Mouse (Mus musculus): Measurements from ENCODE around the gene Gm49322. TPM values are rescaled to one million over a fixed set of nuclear protein-coding genes. Genes with fewer than 3 reads are reported as not detected.

The Gm49322 gene
- polyA plus RNA-seq, 1 experiment from 2014 or later: 3.1 TPM

- peak overlapping the region; percentile 74 for H3K9ac ChIP-seq (ENCODE audit: low read length)
- no peaks in the 10 kb centered on the region for H3K27me3 ChIP-seq (ENCODE audit: control insufficient read depth, insufficient read depth, low read length)
- peak overlapping the region; percentile 78 for H3K4me3 ChIP-seq (ENCODE audit: low read depth, low read length)
- DNase-seq (ENCODE audit: low spot score): peak; percentile 86
- WGBS: under 1% methylated on average over 29 of the region's 29 CpGs
- H3K9me3 ChIP-seq (ENCODE audit: control insufficient read depth, low read length): no peaks in the 10 kb centered on the region
- H3K4me2 ChIP-seq (ENCODE audit: low read depth): peak overlapping the region; percentile 98
- no peaks in the 10 kb centered on the region for H3K36me3 ChIP-seq (ENCODE audit: control insufficient read depth, insufficient read depth, low read length)
- ATAC-seq (ENCODE audit: insufficient read depth, low FRiP score, low TSS enrichment): peak; percentile 48
- H3K4me1 ChIP-seq (ENCODE audit: control insufficient read depth, insufficient read depth, low read length): peaks cover 11% of the 10 kb centered on the region
- H3K27ac ChIP-seq (ENCODE audit: low read depth, low read length): peak overlapping the region; percentile 21
Measured at GRCm38 (mm10) chr10:80578131-80578750, 27.6 kb upstream of the Gm49322 start.

- no peak for ATAC-seq (ENCODE audit: insufficient read depth, low FRiP score, low TSS enrichment)
- Histone ChIP-seq H3K36me3 (ENCODE audit: control insufficient read depth, insufficient read depth, low read length) (no peaks in the 10 kb centered on the region), H3K4me1 (ENCODE audit: control insufficient read depth, insufficient read depth, low read length) (peaks cover 8% of the 10 kb centered on the region), H3K9ac (ENCODE audit: low read length) (no peak overlapping the region), H3K27me3 (ENCODE audit: control insufficient read depth, insufficient read depth, low read length) (no peaks in the 10 kb centered on the region), H3K4me3 (ENCODE audit: low read depth, low read length) (peak overlapping the region; percentile 78; the same call in 1 of the 2 replicates), H3K27ac (ENCODE audit: low read depth, low read length) (no peak overlapping the region), H3K9me3 (ENCODE audit: control insufficient read depth, low read length) (no peaks in the 10 kb centered on the region), H3K4me2 (ENCODE audit: low read depth) (peak overlapping the region; percentile 98)
- no peak for DNase-seq (ENCODE audit: low spot score)
- 8% methylated on average over 8 of the region's 8 CpGs for WGBS
Measured at GRCm38 (mm10) chr10:80578911-80579310, 26.9 kb upstream of the Gm49322 start.

- Histone ChIP-seq H3K9me3 (ENCODE audit: control insufficient read depth, low read length) (no peaks in the 10 kb centered on the region), H3K27ac (ENCODE audit: low read depth, low read length) (no peak overlapping the region), H3K27me3 (ENCODE audit: control insufficient read depth, insufficient read depth, low read length) (no peaks in the 10 kb centered on the region), H3K4me2 (ENCODE audit: low read depth) (no peak overlapping the region), H3K4me3 (ENCODE audit: low read depth, low read length) (no peak overlapping the region), H3K36me3 (ENCODE audit: control insufficient read depth, insufficient read depth, low read length) (peaks cover 2% of the 10 kb centered on the region), H3K4me1 (ENCODE audit: control insufficient read depth, insufficient read depth, low read length) (peaks cover 2% of the 10 kb centered on the region; the same call in 1 of the 2 replicates), H3K9ac (ENCODE audit: low read length) (no peak overlapping the region)
- no peak for ATAC-seq (ENCODE audit: insufficient read depth, low FRiP score, low TSS enrichment)
- WGBS: 89% methylated on average over 5 of the region's 5 CpGs
- DNase-seq (ENCODE audit: low spot score): no peak
Measured at GRCm38 (mm10) chr10:80583047-80583446, 22.8 kb upstream of the Gm49322 start.

GRCm38 (mm10) chr10:80584045-80584488, 21.8 kb upstream of the Gm49322 start:
- DNase-seq (ENCODE audit: low spot score) (no peak), ATAC-seq (ENCODE audit: insufficient read depth, low FRiP score, low TSS enrichment) (no peak)
- Histone ChIP-seq H3K27ac (ENCODE audit: low read depth, low read length) (no peak overlapping the region), H3K36me3 (ENCODE audit: control insufficient read depth, insufficient read depth, low read length) (peaks cover 2% of the 10 kb centered on the region), H3K9ac (ENCODE audit: low read length) (no peak overlapping the region), H3K4me1 (ENCODE audit: control insufficient read depth, insufficient read depth, low read length) (peaks cover 9% of the 10 kb centered on the region), H3K4me2 (ENCODE audit: low read depth) (no peak overlapping the region), H3K27me3 (ENCODE audit: control insufficient read depth, insufficient read depth, low read length) (no peaks in the 10 kb centered on the region), H3K9me3 (ENCODE audit: control insufficient read depth, low read length) (no peaks in the 10 kb centered on the region), H3K4me3 (ENCODE audit: low read depth, low read length) (no peak overlapping the region)
- WGBS: 72% methylated on average over 12 of the region's 12 CpGs

- Histone ChIP-seq H3K4me3 (ENCODE audit: low read depth, low read length) (no peak overlapping the region), H3K9ac (ENCODE audit: low read length) (no peak overlapping the region), H3K27me3 (ENCODE audit: control insufficient read depth, insufficient read depth, low read length) (no peaks in the 10 kb centered on the region), H3K4me1 (ENCODE audit: control insufficient read depth, insufficient read depth, low read length) (peaks cover 14% of the 10 kb centered on the region), H3K36me3 (ENCODE audit: control insufficient read depth, insufficient read depth, low read length) (peaks cover 2% of the 10 kb centered on the region), H3K9me3 (ENCODE audit: control insufficient read depth, low read length) (no peaks in the 10 kb centered on the region), H3K27ac (ENCODE audit: low read depth, low read length) (no peak overlapping the region), H3K4me2 (ENCODE audit: low read depth) (no peak overlapping the region)
- no peak for DNase-seq (ENCODE audit: low spot score)
- WGBS: 82% methylated on average over 12 of the region's 12 CpGs
- ATAC-seq (ENCODE audit: insufficient read depth, low FRiP score, low TSS enrichment): no peak
Measured at GRCm38 (mm10) chr10:80584642-80585552, 20.9 kb upstream of the Gm49322 start.

- Histone ChIP-seq H3K4me3 (ENCODE audit: low read depth, low read length) (0 out of 2 replicates have a peak overlapping the region, but pooled peaks have one; percentile 6), H3K4me2 (ENCODE audit: low read depth) (no peak overlapping the region), H3K36me3 (ENCODE audit: control insufficient read depth, insufficient read depth, low read length) (peaks cover 2% of the 10 kb centered on the region), H3K27ac (ENCODE audit: low read depth, low read length) (no peak overlapping the region), H3K4me1 (ENCODE audit: control insufficient read depth, insufficient read depth, low read length) (peaks cover 14% of the 10 kb centered on the region), H3K9ac (ENCODE audit: low read length) (no peak overlapping the region), H3K27me3 (ENCODE audit: control insufficient read depth, insufficient read depth, low read length) (no peaks in the 10 kb centered on the region), H3K9me3 (ENCODE audit: control insufficient read depth, low read length) (no peaks in the 10 kb centered on the region)
- ATAC-seq (ENCODE audit: insufficient read depth, low FRiP score, low TSS enrichment): no peak
- 92% methylated on average over 8 of the region's 8 CpGs for WGBS
- no peak for DNase-seq (ENCODE audit: low spot score)
Measured at GRCm38 (mm10) chr10:80585581-80585980, 20.2 kb upstream of the Gm49322 start.

GRCm38 (mm10) chr10:80586407-80587304, 19.2 kb upstream of the Gm49322 start:
- ATAC-seq (ENCODE audit: insufficient read depth, low FRiP score, low TSS enrichment) (no peak), DNase-seq (ENCODE audit: low spot score) (no peak)
- Histone ChIP-seq H3K4me3 (ENCODE audit: low read depth, low read length) (no peak overlapping the region; the same call in 1 of the 2 replicates), H3K27ac (ENCODE audit: low read depth, low read length) (peak overlapping the region; percentile 42; the same call in 1 of the 2 replicates), H3K4me2 (ENCODE audit: low read depth) (no peak overlapping the region), H3K9me3 (ENCODE audit: control insufficient read depth, low read length) (no peaks in the 10 kb centered on the region), H3K36me3 (ENCODE audit: control insufficient read depth, insufficient read depth, low read length) (peaks cover 2% of the 10 kb centered on the region), H3K27me3 (ENCODE audit: control insufficient read depth, insufficient read depth, low read length) (no peaks in the 10 kb centered on the region), H3K4me1 (ENCODE audit: control insufficient read depth, insufficient read depth, low read length) (peaks cover 14% of the 10 kb centered on the region), H3K9ac (ENCODE audit: low read length) (no peak overlapping the region; the same call in 1 of the 2 replicates)
- WGBS: 99% methylated on average over 35 of the region's 51 CpGs

GRCm38 (mm10) chr10:80587305-80587657, 18.5 kb upstream of the Gm49322 start:
- Histone ChIP-seq H3K4me2 (ENCODE audit: low read depth) (no peak overlapping the region), H3K9ac (ENCODE audit: low read length) (no peak overlapping the region; the same call in 1 of the 2 replicates), H3K36me3 (ENCODE audit: control insufficient read depth, insufficient read depth, low read length) (peaks cover 2% of the 10 kb centered on the region), H3K4me3 (ENCODE audit: low read depth, low read length) (no peak overlapping the region), H3K27ac (ENCODE audit: low read depth, low read length) (0 out of 2 replicates have a peak overlapping the region, but pooled peaks have one; percentile 42), H3K27me3 (ENCODE audit: control insufficient read depth, insufficient read depth, low read length) (no peaks in the 10 kb centered on the region), H3K4me1 (ENCODE audit: control insufficient read depth, insufficient read depth, low read length) (peaks cover 14% of the 10 kb centered on the region), H3K9me3 (ENCODE audit: control insufficient read depth, low read length) (no peaks in the 10 kb centered on the region)
- ATAC-seq (ENCODE audit: insufficient read depth, low FRiP score, low TSS enrichment) (no peak), DNase-seq (ENCODE audit: low spot score) (peak; percentile 37)
- 56% methylated on average over 3 of the region's 4 CpGs for WGBS
